Mouse (Mus musculus) liver, embryonic 15.5 days (tissue): ENCODE results near the gene Ptges2. TPM values are rescaled to one million over a fixed set of nuclear protein-coding genes. Genes with fewer than 3 reads are reported as not detected.

ENCODE experiments used
- ATAC-seq: fragments of 200-750 bp; cut with Nextera tagmentation; 2 replicates; pipeline ENCODE4 v1.8.0; 2017; ENCODE audit warnings: moderate number of reproducible peaks, mild to moderate bottlenecking, moderate library complexity; ENCODE audit not compliant: insufficient read depth
- H3K27ac ChIP-seq: fragments of 300-500 bp; sonication (generic); replicated peaks from 2 replicates; pipeline ENCODE4 v1.5.1; 2015; ENCODE audit warnings: mild to moderate bottlenecking, inconsistent platforms
- H3K27me3 ChIP-seq: fragments of 300-500 bp; sonication (generic); 2 replicates; pipeline ENCODE4 v1.6.1; 2015; ENCODE audit warnings: mild to moderate bottlenecking, inconsistent platforms
- H3K36me3 ChIP-seq: fragments of 300-500 bp; sonication (generic); replicated peaks from 2 replicates; pipeline ENCODE4 v1.6.1; 2015; ENCODE audit warnings: moderate library complexity, mild to moderate bottlenecking, inconsistent platforms
- H3K4me1 ChIP-seq: fragments of 300-500 bp; sonication (generic); replicated peaks from 2 replicates; pipeline ENCODE4 v1.6.1; 2015; ENCODE audit warnings: inconsistent platforms
- H3K4me2 ChIP-seq: fragments of 300-500 bp; sonication (generic); 2 replicates; pipeline ENCODE4 v1.6.1; 2015; ENCODE audit warnings: moderate library complexity, mild to moderate bottlenecking, inconsistent platforms
- H3K4me3 ChIP-seq: fragments of 300-500 bp; sonication (generic); replicated peaks from 2 replicates; pipeline ENCODE4 v1.5.1; 2015; ENCODE audit warnings: mild to moderate bottlenecking, inconsistent platforms
- H3K9ac ChIP-seq: fragments of 300-500 bp; sonication (generic); 2 replicates; pipeline ENCODE4 v1.6.1; 2015; ENCODE audit warnings: moderate library complexity, mild to moderate bottlenecking, inconsistent platforms
- H3K9me3 ChIP-seq: fragments of 300-500 bp; sonication (generic); replicated peaks from 2 replicates; pipeline ENCODE4 v1.6.1; 2016; ENCODE audit warnings: inconsistent platforms
- WGBS: fragments of 180-500 bp; shearing (Covaris S2); methylation state at CpG from one replicate; pipeline ENCODE4 v1.1.7; 2015; ENCODE audit warnings: mixed read lengths; ENCODE audit not compliant: insufficient replicate concordance; 5-methylcytosine and 5-hydroxymethylcytosine counted together
- polyA plus RNA-seq: library from polyadenylated mRNA; unstranded; fragments of >200 nt; fragmentation: Nextera tagmentation; extraction: Ambion mirVana; gene quantifications from 2 replicates; pipeline ENCODE4 v1.2.1, GENCODE M21; 2015

Gene Ptges2
- polyA plus RNA-seq: 12.0 and 12.2 TPM in 2 replicates

DNA sequence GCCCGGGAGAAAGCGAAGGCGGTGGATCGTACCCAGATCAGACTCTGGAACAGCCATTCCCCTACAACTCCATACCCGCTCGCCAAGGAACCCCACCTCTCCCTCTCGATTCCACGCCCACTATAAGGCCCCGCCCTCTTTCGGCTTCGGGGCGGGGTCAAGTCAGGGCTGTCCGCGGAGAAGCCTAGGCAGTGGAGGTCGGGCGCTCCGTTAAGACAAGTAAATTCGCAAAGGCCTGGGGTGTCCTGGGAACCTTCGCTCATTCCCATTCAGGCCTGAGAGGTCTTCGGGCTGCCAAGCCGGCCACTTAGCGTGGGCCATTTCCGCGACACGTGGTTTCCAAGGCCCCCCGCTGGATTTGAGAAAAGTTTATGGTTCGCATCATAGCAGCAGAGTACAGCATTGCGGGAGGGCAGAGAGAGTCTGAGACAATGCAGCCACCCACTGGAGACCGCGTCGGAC lies at the start of gene Ptges2:
Gene Ptges2, plus strand, starts transcription at position 413 of the 462 bp plus-strand sequence.
- Histone ChIP-seq H3K4me2 (peak within 1 kb of the TSS; percentile 98), H3K4me1 (peaks cover 45% of the 10 kb centered on the region), H3K9ac (peak within 1 kb of the TSS; percentile 78), H3K4me3 (peak within 1 kb of the TSS; percentile 89), H3K36me3 (peaks cover 7% of the 10 kb centered on the region; the same call in 1 of the 2 replicates), H3K27me3 (no peaks in the 10 kb centered on the region), H3K9me3 (no peaks in the 10 kb centered on the region), H3K27ac (peak within 1 kb of the TSS; percentile 81)
- WGBS: 0% methylated on average over 31 of the region's 31 CpGs
- peak; percentile 85 for ATAC-seq

DNA sequence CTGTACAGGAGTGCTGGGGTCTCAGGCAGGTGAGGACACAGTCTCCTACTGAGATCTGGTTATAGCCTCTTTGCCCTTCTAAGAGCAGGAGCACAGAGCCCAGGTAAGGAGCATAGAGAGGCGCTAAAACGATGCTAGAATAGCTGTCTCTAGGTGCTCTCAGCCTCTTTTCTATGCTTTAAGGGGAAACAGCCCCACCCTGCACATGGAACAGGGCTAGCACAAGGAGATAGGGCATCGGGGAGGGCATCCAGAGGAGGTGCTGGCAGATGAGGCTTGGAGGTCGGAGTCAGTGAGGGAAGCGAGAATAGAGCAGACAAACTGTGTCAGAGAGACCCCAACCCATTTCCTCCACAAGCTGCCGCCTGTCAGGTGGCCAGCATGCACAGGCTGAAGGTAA lies 48.7 kb upstream of the Ptges2 start:
- no peak overlapping the region for H3K4me3 ChIP-seq
- H3K9me3 ChIP-seq: no peaks in the 10 kb centered on the region
- no peak overlapping the region for H3K4me2 ChIP-seq
- no peak overlapping the region for H3K27ac ChIP-seq
- H3K36me3 ChIP-seq: no peaks in the 10 kb centered on the region
- 48% methylated on average over 6 of the region's 6 CpGs for WGBS
- peaks cover 49% of the 10 kb centered on the region for H3K27me3 ChIP-seq
- no peak for ATAC-seq
- H3K9ac ChIP-seq: no peak overlapping the region
- H3K4me1 ChIP-seq: peaks cover 3% of the 10 kb centered on the region; the same call in 1 of the 2 replicates

DNA sequence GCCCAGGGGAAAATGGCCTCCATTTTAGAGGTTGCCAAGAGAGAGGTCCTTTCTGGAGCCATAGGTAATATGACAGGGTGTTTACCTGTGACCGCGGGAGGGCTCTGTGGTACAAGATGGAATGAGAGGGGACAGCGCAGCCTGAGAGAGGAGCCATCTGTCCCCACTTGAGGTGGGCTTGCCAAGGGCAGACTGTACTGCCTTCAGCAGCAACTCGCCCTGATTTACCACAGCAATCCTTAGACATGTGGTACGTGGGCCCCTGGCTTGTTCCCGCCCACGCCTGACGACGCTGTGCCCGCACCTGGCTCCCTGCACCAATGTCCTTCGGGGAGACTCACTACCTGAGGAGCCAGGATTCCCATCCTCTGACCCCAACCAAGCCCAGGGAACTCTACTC lies 47.4 kb upstream of the Ptges2 start:
- H3K4me2 ChIP-seq: no peak overlapping the region
- no peak overlapping the region for H3K27ac ChIP-seq
- no peak for ATAC-seq
- H3K36me3 ChIP-seq: no peaks in the 10 kb centered on the region
- H3K4me3 ChIP-seq: no peak overlapping the region
- peaks cover 62% of the 10 kb centered on the region for H3K27me3 ChIP-seq
- peaks cover 15% of the 10 kb centered on the region for H3K4me1 ChIP-seq
- no peaks in the 10 kb centered on the region for H3K9me3 ChIP-seq
- 66% methylated on average over 11 of the region's 11 CpGs for whole genome bisulfite sequencing
- no peak overlapping the region for H3K9ac ChIP-seq

DNA sequence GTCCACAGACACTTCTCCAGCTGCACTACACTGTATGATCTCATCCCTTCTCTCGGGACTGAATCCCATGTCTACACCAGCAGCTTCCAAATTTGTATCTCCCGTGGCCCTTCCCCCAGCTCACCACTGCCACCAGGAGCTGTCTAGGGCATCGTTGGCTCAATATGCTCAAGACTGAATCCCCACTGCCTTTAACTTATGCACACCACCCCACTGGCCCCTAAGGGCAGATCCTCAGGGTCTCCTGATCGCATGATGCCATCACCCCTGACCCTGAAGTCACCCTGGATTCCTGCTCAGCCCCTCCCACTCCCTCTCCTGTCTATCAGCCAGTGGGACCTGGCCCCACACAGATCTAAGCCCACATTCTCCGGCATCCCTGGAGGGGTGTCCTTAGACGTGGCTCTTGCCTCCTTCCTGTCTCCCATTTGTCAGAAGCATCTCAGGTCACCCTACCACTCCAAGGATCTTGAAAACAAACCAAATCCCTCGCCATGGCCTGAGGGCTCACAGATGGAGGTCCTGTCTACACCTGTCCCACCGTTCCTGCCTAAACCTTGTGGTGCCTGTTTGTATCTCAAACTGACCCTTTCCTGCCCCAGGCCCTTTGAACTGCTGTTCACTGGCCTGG lies 46.0 kb upstream of the Ptges2 start:
- 51% methylated on average over 8 of the region's 8 CpGs for WGBS
- no peak overlapping the region for H3K9ac ChIP-seq
- no peak overlapping the region for H3K27ac ChIP-seq
- no peak for ATAC-seq
- no peak overlapping the region for H3K4me3 ChIP-seq
- no peaks in the 10 kb centered on the region for H3K36me3 ChIP-seq
- H3K4me1 ChIP-seq: peaks cover 29% of the 10 kb centered on the region
- H3K4me2 ChIP-seq: no peak overlapping the region
- peaks cover 61% of the 10 kb centered on the region for H3K27me3 ChIP-seq
- no peaks in the 10 kb centered on the region for H3K9me3 ChIP-seq

DNA sequence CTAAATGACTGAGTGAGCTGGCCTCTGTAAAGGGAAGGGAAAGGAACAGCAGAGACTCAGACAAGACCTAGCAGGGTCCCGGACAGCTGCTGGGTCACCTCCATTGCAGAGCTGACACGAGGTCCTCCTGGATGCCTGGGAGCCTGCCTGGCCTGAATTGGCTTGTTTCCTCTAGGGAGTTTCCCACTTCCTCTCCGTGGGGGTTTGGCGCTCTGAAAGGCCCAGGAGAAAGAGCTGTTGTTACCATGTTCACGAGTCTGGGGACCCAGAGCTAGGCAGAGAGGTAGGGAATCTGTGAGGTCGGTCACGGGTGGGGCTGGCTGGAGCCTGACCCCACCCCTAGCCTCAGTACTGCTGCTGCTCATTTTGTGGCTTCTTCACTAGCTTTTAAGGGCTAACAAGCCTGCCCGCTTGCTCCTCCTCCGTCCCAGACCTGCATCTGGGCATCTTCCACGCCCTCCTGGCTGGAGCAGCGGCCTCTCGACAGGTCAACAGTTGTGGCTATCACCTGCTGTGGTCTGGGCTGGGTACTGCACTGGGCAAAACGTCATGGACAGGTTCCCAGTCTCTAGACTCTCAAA lies 45.1 kb upstream of the Ptges2 start:
- Histone ChIP-seq H3K4me1 (peaks cover 30% of the 10 kb centered on the region), H3K27me3 (peaks cover 61% of the 10 kb centered on the region), H3K9me3 (no peaks in the 10 kb centered on the region), H3K4me3 (no peak overlapping the region), H3K27ac (no peak overlapping the region), H3K4me2 (no peak overlapping the region), H3K9ac (no peak overlapping the region), H3K36me3 (no peaks in the 10 kb centered on the region)
- 40% methylated on average over 13 of the region's 13 CpGs for WGBS
- ATAC-seq: no peak

DNA sequence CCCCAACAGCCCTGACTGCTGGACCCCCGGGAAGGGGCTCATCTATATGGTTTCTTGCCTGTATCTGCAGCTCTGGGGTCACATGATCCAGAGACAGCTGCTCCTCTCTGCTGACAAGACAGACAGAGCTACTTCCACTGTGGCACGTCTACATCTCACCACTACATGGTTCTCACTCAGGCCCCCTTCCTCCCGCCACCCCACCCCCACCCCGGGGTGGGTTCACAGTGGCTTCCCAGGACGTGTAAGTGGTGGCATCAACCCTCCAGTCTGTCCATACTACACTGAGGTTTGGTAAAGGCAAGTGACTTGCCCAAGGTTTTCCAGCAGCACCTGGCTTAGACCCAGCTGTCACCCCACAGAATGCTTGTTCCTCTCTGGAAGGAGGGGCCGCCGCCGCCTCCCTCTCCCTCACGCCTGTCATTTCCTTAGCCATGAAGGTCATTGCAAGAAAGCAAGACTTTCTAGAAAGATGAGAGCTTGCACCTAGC lies 44.2 kb upstream of the Ptges2 start:
- H3K4me3 ChIP-seq: no peak overlapping the region
- ATAC-seq: no peak; the same call in 1 of the 2 replicates
- no peaks in the 10 kb centered on the region for H3K36me3 ChIP-seq
- peaks cover 32% of the 10 kb centered on the region for H3K4me1 ChIP-seq
- no peak overlapping the region for H3K27ac ChIP-seq
- no peak overlapping the region for H3K9ac ChIP-seq
- WGBS: 35% methylated on average over 9 of the region's 9 CpGs
- H3K4me2 ChIP-seq: no peak overlapping the region
- no peaks in the 10 kb centered on the region for H3K9me3 ChIP-seq
- peaks cover 65% of the 10 kb centered on the region for H3K27me3 ChIP-seq

DNA sequence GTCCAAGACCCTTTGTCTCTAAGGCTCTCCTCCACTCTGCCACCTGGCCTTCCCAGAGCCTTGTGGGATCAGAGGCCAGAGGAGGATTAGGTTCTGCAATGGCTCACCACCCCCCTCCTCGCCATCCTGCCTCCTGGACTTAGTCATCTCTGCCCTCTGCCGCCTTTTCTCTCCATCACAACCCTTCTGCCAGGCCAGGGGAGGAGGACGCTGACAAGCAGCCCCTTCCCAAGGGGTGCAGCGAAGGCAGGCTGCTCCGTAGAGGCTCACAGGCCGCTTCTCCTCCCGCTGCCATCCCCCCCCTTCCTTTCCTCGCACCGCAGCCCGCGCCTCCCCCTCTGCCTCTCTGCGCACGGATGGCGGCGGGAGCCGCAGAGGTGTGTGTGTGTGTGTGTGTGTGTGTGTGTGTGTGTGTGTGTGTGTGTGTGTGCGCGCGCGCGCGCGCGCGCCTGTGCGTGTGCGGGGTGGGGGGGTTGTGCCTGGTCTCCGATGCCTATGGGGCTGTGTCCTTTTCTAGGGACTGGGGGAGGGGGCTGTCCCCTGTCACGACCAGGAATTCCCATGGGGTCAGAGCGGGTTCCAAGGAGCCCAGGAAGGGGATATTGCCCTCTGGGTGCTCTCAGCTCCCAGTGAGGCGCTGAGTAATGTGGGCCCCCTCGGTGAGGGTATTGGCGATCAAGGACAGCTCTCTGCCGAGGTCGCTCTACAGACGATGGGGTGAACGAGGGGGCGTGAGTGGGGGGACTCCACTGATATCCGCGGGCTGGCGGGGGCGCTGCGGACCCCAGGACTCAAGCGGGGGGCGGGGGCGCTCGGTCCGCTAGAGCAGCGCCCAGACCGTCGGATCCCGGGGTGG lies 43.3 kb upstream of the Ptges2 start, which contains the start of gene Ciz1:
Gene Ciz1, plus strand, starts transcription at position 177 of the 856 bp plus-strand sequence.
- Histone ChIP-seq H3K27ac (no peak within 1 kb of the TSS), H3K9me3 (no peaks in the 10 kb centered on the region), H3K36me3 (no peaks in the 10 kb centered on the region), H3K9ac (0 out of 2 replicates have a peak within 1 kb of the TSS, but pooled peaks have one; percentile 46), H3K4me3 (peak within 1 kb of the TSS; percentile 55), H3K4me1 (peaks cover 32% of the 10 kb centered on the region), H3K4me2 (peak within 1 kb of the TSS; percentile 90), H3K27me3 (peaks cover 65% of the 10 kb centered on the region)
- no peak for ATAC-seq
- 1% methylated on average over 48 of the region's 52 CpGs for WGBS

DNA sequence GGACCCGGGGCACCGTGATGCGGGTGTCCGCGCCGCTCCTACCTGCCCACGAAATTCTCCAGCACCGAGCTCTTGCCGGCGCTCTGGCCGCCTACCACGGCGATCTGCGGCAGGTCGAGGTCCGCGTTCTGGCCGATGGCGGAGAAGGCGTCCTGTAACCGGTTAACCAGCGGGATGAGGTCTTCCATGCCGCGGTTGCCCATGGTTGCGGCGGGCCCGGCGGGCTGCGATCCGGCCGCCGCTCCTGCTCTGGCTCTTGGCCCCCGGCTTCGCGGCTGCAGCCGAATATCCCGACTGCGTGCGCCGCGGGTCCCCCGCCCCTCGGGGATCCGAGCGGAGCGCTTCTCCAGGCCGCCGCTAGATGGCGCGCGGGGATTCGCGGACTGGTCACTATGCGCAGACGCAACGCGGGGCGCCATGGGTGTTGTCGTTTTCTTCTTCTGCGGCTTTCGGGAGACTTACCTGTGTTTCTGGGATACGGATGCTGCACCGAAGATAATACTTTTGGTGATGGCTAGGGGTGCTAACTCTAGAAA lies 42.6 kb upstream of the Ptges2 start, which contains the start of gene Dnm1:
Gene Dnm1, minus strand, starts transcription at position 332 of the 536 bp plus-strand sequence.
- Histone ChIP-seq H3K4me1 (peaks cover 32% of the 10 kb centered on the region), H3K9ac (0 out of 2 replicates have a peak within 1 kb of the TSS, but pooled peaks have one; percentile 46), H3K4me2 (peak within 1 kb of the TSS; percentile 90), H3K36me3 (no peaks in the 10 kb centered on the region), H3K4me3 (peak within 1 kb of the TSS; percentile 55), H3K27me3 (peaks cover 63% of the 10 kb centered on the region), H3K27ac (peak within 1 kb of the TSS; percentile 35), H3K9me3 (no peaks in the 10 kb centered on the region)
- under 1% methylated on average over 63 of the region's 63 CpGs for WGBS
- peak; percentile 58; the same call in 1 of the 2 replicates for ATAC-seq

DNA sequence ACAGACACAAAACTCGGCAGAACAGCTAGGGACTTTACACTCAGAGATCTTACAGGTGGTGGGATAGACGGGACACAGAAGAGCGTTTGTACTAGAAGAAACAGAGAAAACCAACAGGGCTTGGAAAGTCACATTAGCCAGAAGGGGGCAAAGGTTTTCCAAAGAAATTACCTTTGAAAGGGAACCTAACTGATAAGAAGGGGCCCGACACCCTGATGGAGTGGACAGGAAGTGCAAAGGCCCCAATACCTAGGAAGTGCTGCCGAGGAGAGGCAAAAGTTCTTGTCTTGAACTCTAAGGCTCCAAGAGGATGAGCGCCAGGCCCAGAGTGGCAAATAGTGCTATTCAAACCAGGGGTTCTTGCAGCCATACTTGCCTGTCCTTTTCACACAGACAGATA lies 41.9 kb upstream of the Ptges2 start:
- no peak overlapping the region for H3K9ac ChIP-seq
- peaks cover 56% of the 10 kb centered on the region for H3K27me3 ChIP-seq
- 39% methylated on average over 6 of the region's 6 CpGs for WGBS
- H3K36me3 ChIP-seq: no peaks in the 10 kb centered on the region
- H3K27ac ChIP-seq: peak overlapping the region; percentile 35
- no peak for ATAC-seq
- peak overlapping the region; percentile 90; the same call in 1 of the 2 replicates for H3K4me2 ChIP-seq
- no peak overlapping the region for H3K4me3 ChIP-seq
- peaks cover 32% of the 10 kb centered on the region for H3K4me1 ChIP-seq
- H3K9me3 ChIP-seq: no peaks in the 10 kb centered on the region

DNA sequence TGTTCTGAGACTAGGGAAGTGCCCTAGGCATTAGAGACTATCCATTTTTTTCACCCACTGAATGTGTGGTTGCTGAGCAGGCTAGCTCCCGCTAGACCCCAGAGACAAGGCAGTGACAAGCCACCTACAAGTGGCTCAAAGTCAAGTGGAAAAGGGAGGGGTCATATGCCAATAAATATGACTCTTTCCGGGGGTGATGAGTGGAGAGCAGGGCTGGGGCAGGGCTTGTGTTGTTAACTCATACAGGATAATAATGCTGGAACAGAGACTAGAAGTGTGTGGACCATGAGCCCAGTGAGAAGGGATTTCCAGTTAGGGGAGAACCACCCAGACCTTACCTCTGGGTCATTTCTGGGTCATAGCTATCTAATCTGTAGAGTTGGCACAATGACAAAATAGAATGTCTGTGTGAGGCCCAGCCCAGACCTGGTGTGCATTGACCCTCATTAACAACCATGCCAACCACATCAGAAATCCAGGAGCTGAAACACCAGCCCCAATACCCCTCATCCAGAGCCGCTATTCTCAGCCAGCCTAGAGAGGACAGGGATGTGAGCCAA lies 41.3 kb upstream of the Ptges2 start:
- Histone ChIP-seq H3K9me3 (no peaks in the 10 kb centered on the region), H3K27me3 (peaks cover 50% of the 10 kb centered on the region), H3K27ac (peak overlapping the region; percentile 35), H3K9ac (no peak overlapping the region), H3K4me3 (no peak overlapping the region), H3K4me2 (no peak overlapping the region), H3K36me3 (no peaks in the 10 kb centered on the region), H3K4me1 (peaks cover 32% of the 10 kb centered on the region)
- WGBS: 73% methylated on average over 3 of the region's 3 CpGs
- no peak for ATAC-seq
